Mouse (Mus musculus) heart, adult 2 months (tissue): ENCODE data around the gene Rap1gap2.

Experiments
- CTCF ChIP-seq: fragments of 200-600 bp; IDR thresholded peaks from 2 replicates; pipeline ENCODE4 v1.8.1; 2022; ENCODE audit warnings: antibody characterized with exemption, mild to moderate bottlenecking, moderate library complexity
- EP300 ChIP-seq: fragments of 200-500 bp; IDR thresholded peaks from 2 replicates; pipeline ENCODE4 v1.6.1; 2011; ENCODE audit warnings: low read depth, low read length, control low read depth; ENCODE audit not compliant: insufficient read depth
- POLR2A ChIP-seq: fragments of 200-500 bp; IDR thresholded peaks from 2 replicates; pipeline ENCODE4 v1.6.1; 2011; ENCODE audit warnings: mild to moderate bottlenecking, low read depth, low read length, control low read depth; ENCODE audit not compliant: insufficient read depth

DNA sequence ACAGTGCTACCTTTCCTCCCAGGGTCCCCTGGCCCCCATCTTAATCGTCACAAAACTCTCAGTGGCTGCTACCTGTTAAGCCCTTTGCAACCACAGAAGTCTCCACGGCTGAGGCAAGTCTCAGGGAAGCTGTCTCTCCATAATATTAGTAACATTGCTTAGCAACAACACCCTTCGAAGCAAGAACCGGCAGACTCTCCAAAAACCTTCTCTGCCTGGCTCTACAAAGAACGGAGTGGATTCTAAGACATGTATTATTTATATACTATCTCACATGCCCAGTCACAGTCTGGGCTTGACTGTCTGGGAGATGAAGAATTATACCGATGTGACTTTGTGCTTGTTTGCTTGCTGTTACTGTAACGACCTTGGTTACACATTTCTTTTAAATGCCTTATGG is 83.2 kb downstream of the Rap1gap2 start:
- TF ChIP-seq POLR2A (no peak), CTCF (no peak), EP300 (no peak)
